Mouse (Mus musculus): ENCODE measurements around the gene Edf1. TPM values are rescaled to one million over a fixed set of nuclear protein-coding genes. Genes with fewer than 3 reads are reported as not detected.

The Edf1 gene
- polyA plus RNA-seq, 1 experiment from 2014 or later, result 355 TPM

- no peak overlapping the region for H3K9ac ChIP-seq
- no peak for ATAC-seq (ENCODE audit: insufficient number of reproducible peaks, low FRiP score, low TSS enrichment, low read depth)
- no peaks in the 10 kb centered on the region for H3K9me3 ChIP-seq (replicated peaks)
- 75% methylated on average over 6 of the region's 6 CpGs for WGBS
- no peak overlapping the region for H3K4me2 ChIP-seq (replicated peaks)
- no peak overlapping the region for H3K4me3 ChIP-seq (replicated peaks)
- H3K4me1 ChIP-seq, result no peaks in the 10 kb centered on the region
- peaks cover 73% of the 10 kb centered on the region for H3K36me3 ChIP-seq
- H3K27me3 ChIP-seq, result no peaks in the 10 kb centered on the region
- H3K27ac ChIP-seq (replicated peaks), result no peak overlapping the region
These were observed 8.9 kb downstream of the Edf1 start for GRCm38 (mm10) chr2:25566558-25566957.

- Histone ChIP-seq H3K4me2 (replicated peaks) (no peak overlapping the region), H3K4me3 (replicated peaks) (no peak overlapping the region), H3K9me3 (replicated peaks) (no peaks in the 10 kb centered on the region), H3K9ac (no peak overlapping the region), H3K27me3 (no peaks in the 10 kb centered on the region), H3K27ac (replicated peaks) (no peak overlapping the region), H3K4me1 (peaks cover 6% of the 10 kb centered on the region), H3K36me3 (peaks cover 54% of the 10 kb centered on the region)
- 82% methylated on average over 6 of the region's 6 CpGs for WGBS
- no peak for ATAC-seq (ENCODE audit: insufficient number of reproducible peaks, low FRiP score, low TSS enrichment, low read depth)
These were observed 10.9 kb downstream of the Edf1 start for GRCm38 (mm10) chr2:25568473-25569019.

- H3K4me1 ChIP-seq, result peaks cover 14% of the 10 kb centered on the region
- 85% methylated on average over 3 of the region's 3 CpGs for WGBS
- peaks cover 46% of the 10 kb centered on the region for H3K36me3 ChIP-seq
- no peaks in the 10 kb centered on the region for H3K9me3 ChIP-seq (replicated peaks)
- ATAC-seq (ENCODE audit: insufficient number of reproducible peaks, low FRiP score, low TSS enrichment, low read depth), result no peak
- H3K27me3 ChIP-seq, result no peaks in the 10 kb centered on the region
- H3K9ac ChIP-seq, result no peak overlapping the region
- no peak overlapping the region for H3K4me2 ChIP-seq (replicated peaks)
- no peak overlapping the region for H3K4me3 ChIP-seq (replicated peaks)
- no peak overlapping the region for H3K27ac ChIP-seq (replicated peaks)
These were observed 11.7 kb downstream of the Edf1 start for GRCm38 (mm10) chr2:25569323-25569722.

GRCm38 (mm10) chr2:25571221-25571620, 13.6 kb downstream of the Edf1 start:
- no peak overlapping the region for H3K4me3 ChIP-seq (replicated peaks)
- 89% methylated on average over 4 of the region's 4 CpGs for WGBS
- H3K4me1 ChIP-seq, result peaks cover 24% of the 10 kb centered on the region
- ATAC-seq (ENCODE audit: insufficient number of reproducible peaks, low FRiP score, low TSS enrichment, low read depth), result no peak
- H3K36me3 ChIP-seq, result peaks cover 27% of the 10 kb centered on the region
- no peak overlapping the region for H3K4me2 ChIP-seq (replicated peaks)
- H3K9me3 ChIP-seq (replicated peaks), result no peaks in the 10 kb centered on the region
- peaks cover 4% of the 10 kb centered on the region for H3K27me3 ChIP-seq
- no peak overlapping the region for H3K27ac ChIP-seq (replicated peaks)
- H3K9ac ChIP-seq, result no peak overlapping the region

GRCm38 (mm10) chr2:25573068-25573467, 15.4 kb downstream of the Edf1 start:
- no peak overlapping the region for H3K9ac ChIP-seq

GRCm38 (mm10) chr2:25574136-25574535, 16.5 kb downstream of the Edf1 start:
- Histone ChIP-seq H3K4me2 (replicated peaks) (peak overlapping the region; percentile 90), H3K9ac (peak overlapping the region; percentile 31), H3K4me1 (peaks cover 47% of the 10 kb centered on the region), H3K27ac (replicated peaks) (peak overlapping the region; percentile 95; the same call in 1 of the 2 replicates), H3K9me3 (replicated peaks) (no peaks in the 10 kb centered on the region), H3K27me3 (peaks cover 33% of the 10 kb centered on the region), H3K4me3 (replicated peaks) (peak overlapping the region; percentile 63), H3K36me3 (peaks cover 15% of the 10 kb centered on the region)
- 21% methylated on average over 11 of the region's 11 CpGs for WGBS
- no peak for ATAC-seq (ENCODE audit: insufficient number of reproducible peaks, low FRiP score, low TSS enrichment, low read depth)

More at GRCm38 (mm10) chr2:25573068-25573467, 15.4 kb downstream of the Edf1 start:
- H3K27ac ChIP-seq (replicated peaks), result no peak overlapping the region
- WGBS, result 97% methylated on average over 2 of the region's 2 CpGs
- H3K4me2 ChIP-seq (replicated peaks), result no peak overlapping the region
- peaks cover 24% of the 10 kb centered on the region for H3K36me3 ChIP-seq
- peak overlapping the region; percentile 63; the same call in 1 of the 2 replicates for H3K4me3 ChIP-seq (replicated peaks)
- ATAC-seq (ENCODE audit: insufficient number of reproducible peaks, low FRiP score, low TSS enrichment, low read depth), result no peak
- H3K4me1 ChIP-seq, result peaks cover 37% of the 10 kb centered on the region
- H3K9me3 ChIP-seq (replicated peaks), result no peaks in the 10 kb centered on the region
- H3K27me3 ChIP-seq, result peaks cover 22% of the 10 kb centered on the region

- H3K9ac ChIP-seq, result peak within 1 kb of the TSS; percentile 50
- H3K27ac ChIP-seq (replicated peaks), result peak within 1 kb of the TSS; percentile 95
- H3K36me3 ChIP-seq, result peaks cover 8% of the 10 kb centered on the region
- H3K27me3 ChIP-seq, result peaks cover 40% of the 10 kb centered on the region
- H3K4me1 ChIP-seq, result peaks cover 54% of the 10 kb centered on the region
- peak within 1 kb of the TSS; percentile 63 for H3K4me3 ChIP-seq (replicated peaks)
- H3K9me3 ChIP-seq (replicated peaks), result no peaks in the 10 kb centered on the region
- WGBS, result under 1% methylated on average over 45 of the region's 45 CpGs
- H3K4me2 ChIP-seq (replicated peaks), result peak within 1 kb of the TSS; percentile 90
- peak; percentile 98 for ATAC-seq (ENCODE audit: insufficient number of reproducible peaks, low FRiP score, low TSS enrichment, low read depth)
These were observed 17.2 kb downstream of the Edf1 start, which contains the start of the genes Mamdc4 and Phpt1 for GRCm38 (mm10) chr2:25574579-25575431. TSS of gene Mamdc4 (minus strand) at chr2:25574845. TSS of gene Phpt1 (minus strand) at chr2:25575224.

GRCm38 (mm10) chr2:25575432-25576027, 17.9 kb downstream of the Edf1 start:
- Histone ChIP-seq H3K4me3 (replicated peaks) (peak overlapping the region; percentile 63), H3K9me3 (replicated peaks) (no peaks in the 10 kb centered on the region), H3K36me3 (0 out of 2 replicates have a peak, but pooled peaks cover 4% of the 10 kb centered on the region), H3K27me3 (peaks cover 47% of the 10 kb centered on the region), H3K9ac (peak overlapping the region; percentile 50), H3K27ac (replicated peaks) (peak overlapping the region; percentile 95), H3K4me1 (peaks cover 61% of the 10 kb centered on the region), H3K4me2 (replicated peaks) (peak overlapping the region; percentile 90)
- ATAC-seq (ENCODE audit: insufficient number of reproducible peaks, low FRiP score, low TSS enrichment, low read depth), result no peak
- WGBS, result 8% methylated on average over 21 of the region's 21 CpGs

- ATAC-seq (ENCODE audit: insufficient number of reproducible peaks, low FRiP score, low TSS enrichment, low read depth), result no peak
- H3K27ac ChIP-seq (replicated peaks), result no peak overlapping the region
- H3K9ac ChIP-seq, result no peak overlapping the region
- 0 out of 2 replicates have a peak, but pooled peaks cover 4% of the 10 kb centered on the region for H3K36me3 ChIP-seq
- peaks cover 54% of the 10 kb centered on the region for H3K27me3 ChIP-seq
- 77% methylated on average over 16 of the region's 16 CpGs for WGBS
- H3K9me3 ChIP-seq (replicated peaks), result no peaks in the 10 kb centered on the region
- peak overlapping the region; percentile 90 for H3K4me2 ChIP-seq (replicated peaks)
- peaks cover 68% of the 10 kb centered on the region for H3K4me1 ChIP-seq
- no peak overlapping the region for H3K4me3 ChIP-seq (replicated peaks)
These were observed 18.6 kb downstream of the Edf1 start for GRCm38 (mm10) chr2:25576028-25576850.

GRCm38 (mm10) chr2:25576965-25577891, 19.6 kb downstream of the Edf1 start:
- H3K36me3 ChIP-seq, result no peaks in the 10 kb centered on the region
- H3K9ac ChIP-seq, result no peak overlapping the region
- no peak overlapping the region for H3K27ac ChIP-seq (replicated peaks)
- peak overlapping the region; percentile 46 for H3K4me2 ChIP-seq (replicated peaks)
- H3K9me3 ChIP-seq (replicated peaks), result no peaks in the 10 kb centered on the region
- H3K4me3 ChIP-seq (replicated peaks), result peak overlapping the region; percentile 25
- ATAC-seq (ENCODE audit: insufficient number of reproducible peaks, low FRiP score, low TSS enrichment, low read depth), result no peak
- peaks cover 77% of the 10 kb centered on the region for H3K4me1 ChIP-seq
- H3K27me3 ChIP-seq, result peaks cover 56% of the 10 kb centered on the region
- WGBS, result 16% methylated on average over 92 of the region's 92 CpGs

Data from embryonic facial prominence, embryonic 15.5 days (tissue).